Mouse (Mus musculus) olfactory bulb, adult 2 months (tissue): Measurements from ENCODE around the gene Parp3.

Experiments
- CTCF ChIP-seq: fragments of 200-500 bp; IDR thresholded peaks from 2 replicates; pipeline ENCODE4 v1.5.1; 2012; ENCODE audit warnings: low read depth, mild to moderate bottlenecking, low read length, moderate library complexity; ENCODE audit not compliant: insufficient read depth
- POLR2A ChIP-seq: fragments of 200-500 bp; IDR thresholded peaks from 2 replicates; pipeline ENCODE4 v1.6.1; 2012; ENCODE audit warnings: mild to moderate bottlenecking, low read depth, low read length, moderate library complexity; ENCODE audit not compliant: insufficient read depth

DNA sequence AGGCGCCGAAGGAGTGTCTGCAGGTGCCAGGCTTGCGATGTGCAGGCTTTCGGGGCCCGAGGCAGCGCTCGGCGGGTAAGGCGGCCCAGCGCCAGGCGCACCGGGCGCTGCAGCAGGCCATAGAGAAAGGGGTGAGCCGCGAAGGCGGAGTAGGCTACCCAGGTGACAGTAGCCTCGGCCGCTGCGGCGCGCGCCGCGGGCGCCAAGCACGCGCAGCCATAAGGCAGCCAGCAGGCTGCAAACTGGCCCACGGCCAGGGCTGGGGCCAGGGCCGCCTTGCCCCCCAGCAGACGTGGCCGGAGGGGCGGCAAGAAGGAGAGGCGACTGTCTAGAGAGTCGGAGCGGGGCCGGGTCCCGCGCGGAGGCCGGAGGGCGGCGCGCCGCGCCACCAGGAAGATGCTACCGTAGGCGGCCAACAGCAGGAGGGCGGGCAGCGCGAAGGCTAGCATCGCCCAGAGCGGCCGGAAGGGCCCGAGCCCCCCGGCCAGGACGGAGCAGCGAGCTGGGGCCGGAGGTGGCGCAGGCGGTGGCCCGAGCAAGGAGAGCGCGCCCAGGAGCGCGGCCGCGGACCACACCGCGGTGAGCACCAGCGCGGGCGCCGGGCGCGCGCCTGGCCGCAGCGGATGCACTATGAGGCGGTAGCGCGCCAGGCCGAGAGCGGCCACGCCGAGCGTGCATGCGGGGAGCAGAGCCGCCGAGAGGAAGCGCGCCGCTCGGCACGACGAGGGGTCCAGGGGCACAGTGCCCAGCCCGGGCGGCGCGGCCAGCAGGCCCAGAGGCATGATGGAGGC is 11.8 kb downstream of the Parp3 start:
- TF ChIP-seq POLR2A = peak; percentile 34
- no peak for TF ChIP-seq CTCF
